8 mouse cellular contexts compared by ENCODE assay signal in the genomic region with DNA sequence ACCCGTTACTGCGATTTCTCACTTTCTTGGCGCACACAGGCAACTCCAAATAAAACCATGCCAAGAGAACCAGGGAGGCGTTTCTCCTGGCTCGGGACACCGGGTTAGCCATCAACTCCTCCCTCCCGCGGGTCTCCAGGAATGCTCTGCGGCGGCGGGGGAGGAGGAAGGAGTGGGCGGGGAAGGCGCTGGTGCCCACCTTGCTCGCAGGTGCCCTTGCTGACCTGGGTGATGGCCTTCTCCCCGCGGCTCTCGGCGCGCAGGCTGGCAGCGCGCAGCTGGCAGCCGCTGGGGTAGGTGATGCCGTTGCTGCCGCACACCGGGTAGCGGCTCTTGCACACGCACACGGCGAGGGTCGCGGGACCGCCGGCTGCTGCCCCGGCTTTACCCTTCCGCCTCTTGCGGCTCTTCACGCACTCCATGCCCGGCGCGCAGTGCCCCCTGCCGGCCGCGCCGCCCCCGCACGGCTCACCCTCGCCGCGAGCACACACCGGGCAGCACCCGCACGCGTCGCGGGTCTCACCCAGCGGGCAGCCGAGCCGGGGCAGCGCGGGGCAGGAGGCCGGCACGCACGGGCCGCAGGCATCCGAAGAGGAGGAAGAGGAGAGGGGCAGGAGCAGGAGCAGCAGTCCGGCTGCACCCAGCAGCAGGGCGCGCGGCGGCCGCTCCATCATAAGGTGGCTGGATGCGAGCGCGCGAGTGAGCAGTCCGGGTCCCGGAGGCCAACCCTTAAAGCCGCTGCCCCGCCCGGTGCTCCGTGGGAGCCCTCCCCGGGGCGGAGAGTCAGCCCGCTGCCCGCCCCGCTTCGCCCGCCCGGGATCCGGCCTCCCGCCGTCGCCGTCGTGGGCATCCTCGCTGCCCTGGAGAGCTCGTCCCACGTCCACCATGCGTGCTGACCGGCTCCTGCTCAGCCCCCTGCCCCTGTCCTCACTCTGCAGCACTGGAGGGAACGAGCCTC. TPM values are rescaled to one million over a fixed set of nuclear protein-coding genes. Genes with fewer than 3 reads are reported as not detected.
DNase-seq lines count a peak whose midpoint lies in the region; ATAC-seq lines count a peak whose summit lies in the region.

A gene (minus strand): TSS at position 701 of the 958 bp plus-strand sequence.

- WGBS in intestine, embryonic 15.5 days, result 4% methylated on average over 101 of the region's 101 CpGs

- no peaks in the 10 kb centered on the region for H3K9me3 ChIP-seq in intestine, embryonic 15.5 days

- intact Hi-C loops in left cerebral cortex, postnatal 25 days (cut with DNase I), result loop anchor here (5.0 kb wide), 1 partner anchor 50 kb away; no protein-coding TSS in a partner anchor

- peak; percentile 88 to 94 for DNase-seq in adrenal gland, adult (ENCODE audit: inconsistent age in 2 of 2, low spot score in 1 of 2)
- DNase-seq in embryo, embryonic 9.5 days (ENCODE audit: extremely low spot score), result peak; percentile 75
- DNase-seq in gonadal fat pad, adult 2 months (ENCODE audit: low read depth), result no peak
- DNase-seq in left cerebral cortex, postnatal 25 days (ENCODE audit: low spot score in 2 of 2), result peak; percentile 64 to 71
- peak; percentile 34 to 54 for DNase-seq in right cerebral cortex, postnatal 36 days (ENCODE audit: low spot score in 2 of 2)

- ATAC-seq in intestine, embryonic 15.5 days, result peak; percentile 96
- peak; percentile 41 for ATAC-seq in megakaryocyte-erythroid progenitor cell, adult 5-6 weeks (replicated peaks; ENCODE audit: low FRiP score, low TSS enrichment, poor library complexity, severe bottlenecking)
- no peak for ATAC-seq in erythroid progenitor cell, adult 5-6 weeks (replicated peaks; ENCODE audit: low FRiP score, poor library complexity, severe bottlenecking)

- H3K4me2 ChIP-seq in intestine, embryonic 15.5 days (replicated peaks), result peak within 1 kb of the TSS; percentile 99

- peak within 1 kb of the TSS; percentile 58; the same call in 1 of the 2 replicates for H3K27ac ChIP-seq in intestine, embryonic 15.5 days

- no peaks in the 10 kb centered on the region for H3K27me3 ChIP-seq in intestine, embryonic 15.5 days (replicated peaks)

- H3K36me3 ChIP-seq in intestine, embryonic 15.5 days, result no peaks in the 10 kb centered on the region

- H3K4me1 ChIP-seq in intestine, embryonic 15.5 days (replicated peaks), result no peaks in the 10 kb centered on the region

- H3K9ac ChIP-seq in intestine, embryonic 15.5 days, result peak within 1 kb of the TSS; percentile 59

- peak within 1 kb of the TSS; percentile 68 for H3K4me3 ChIP-seq in intestine, embryonic 15.5 days (replicated peaks)

RNA-seq across cellular contexts. Expression of the gene that starts here (rescaled TPM):
- polyA plus RNA-seq in gonadal fat pad, adult 2 months (2012; rRNA removed), result 661 and 1,112 TPM in 2 replicates
- 87.4 and 92.5 TPM in 2 replicates for polyA plus RNA-seq in intestine, embryonic 15.5 days (2015; fragmentation: Nextera tagmentation; extraction: Ambion mirVana)
- total RNA-seq in left cerebral cortex, postnatal 25 days (2021), result 10 to 100 TPM; 46.4 to 49.4 TPM
- total RNA-seq in megakaryocyte-erythroid progenitor cell, adult 5-6 weeks (2014; fragmentation: Nextera tagmentation), result 0.42 TPM in 1 of 2 replicates, not detected in the other
- total RNA-seq in megakaryocyte-erythroid progenitor cell, adult 5-6 weeks (2017), result not detected in 2 replicates
- total RNA-seq in erythroid progenitor cell, adult 5-6 weeks (2015; ENCODE audit: low replicate concordance), result 3.8 and 7.6 TPM in 2 replicates
- total RNA-seq in erythroid progenitor cell, adult 5-6 weeks (2017; ENCODE audit: low replicate concordance), result 0.90 TPM in 1 of 2 replicates, not detected in the other

Comparison
In these comparisons a context has a peak if more than half of its experiments do, and no peak if none do; other contexts are left out.
1. RNA of the gene that starts here (total RNA-seq): 46.4 to 49.4 TPM in left cerebral cortex, postnatal 25 days; 0.90 to 7.6 TPM in erythroid progenitor cell, adult 5-6 weeks and 0.42 TPM in megakaryocyte-erythroid progenitor cell, adult 5-6 weeks; every median in the first group is over 4 times any median in the second.
2. Peak in ATAC-seq in megakaryocyte-erythroid progenitor cell, adult 5-6 weeks; RNA of the gene not detected or under 1 TPM.